ENCODE assay signal across 22 mouse cellular contexts in genomic region chr17:47465016-47465415, GRCm38 (mm10). TPM values are rescaled to one million over a fixed set of nuclear protein-coding genes. Genes with fewer than 3 reads are reported as not detected.
"Had no signal": no experiment of that assay in that cellular context is flagged by ENCODE, and none has a peak within 500 bp of the region (broad histone marks: within the 10 kb centered on the region; RNA-seq: fewer than 3 reads in every experiment).

No protein-coding gene starts in this region.

- H3K4me3 ChIP-seq: kidney, embryonic 15.5 days; limb, embryonic 12.5 days; limb, embryonic 15.5 days; lung, embryonic 15.5 days; megakaryocyte, embryonic 14.5 days; midbrain, embryonic 10.5 days; midbrain, embryonic 13.5 days; myocyte; neural tube, embryonic 13.5 days; stomach, embryonic 15.5 days had no signal

- H3K27me3 ChIP-seq: stomach, embryonic 15.5 days had no signal

- H3K4me2 ChIP-seq: kidney, embryonic 15.5 days; limb, embryonic 12.5 days; limb, embryonic 15.5 days; lung, embryonic 15.5 days; midbrain, embryonic 13.5 days; neural tube, embryonic 13.5 days; stomach, embryonic 15.5 days had no signal

- H3K36me3 ChIP-seq: kidney, embryonic 15.5 days; limb, embryonic 12.5 days; limb, embryonic 15.5 days; lung, embryonic 15.5 days; midbrain, embryonic 10.5 days; midbrain, embryonic 13.5 days; neural tube, embryonic 13.5 days; stomach, embryonic 15.5 days had no signal

- H3K9me3 ChIP-seq: kidney, embryonic 15.5 days; limb, embryonic 12.5 days; limb, embryonic 15.5 days; lung, embryonic 15.5 days; midbrain, embryonic 10.5 days; midbrain, embryonic 13.5 days; neural tube, embryonic 13.5 days; stomach, embryonic 15.5 days had no signal

- ATAC-seq: midbrain, embryonic 13.5 days; midbrain, embryonic 16.5 days had no signal

- DNase-seq: kidney, adult 11 months; kidney, adult 8-10 months; kidney, postnatal 10 days; left cerebral cortex, postnatal 4 days; lung, adult 18-20 months; lung, postnatal 10 days; lung, postnatal 36 days; retina, postnatal 1 day; right cerebral cortex, postnatal 25 days; spleen, adult 18-20 months; thymus, postnatal 36 days had no signal

- H3K9ac ChIP-seq: kidney, embryonic 15.5 days; limb, embryonic 15.5 days; lung, embryonic 15.5 days; midbrain, embryonic 13.5 days; neural tube, embryonic 13.5 days; stomach, embryonic 15.5 days had no signal

- H3K27ac ChIP-seq: limb, embryonic 12.5 days; limb, embryonic 15.5 days; lung, embryonic 15.5 days; midbrain, embryonic 10.5 days; midbrain, embryonic 13.5 days; neural tube, embryonic 13.5 days; stomach, embryonic 15.5 days had no signal

RNA-seq across cellular contexts. Expression of gene 1700001C19Rik, which starts 27.8 kb away (rescaled TPM):
- polyA plus RNA-seq: myocyte had no signal
